Mouse (Mus musculus): Measurements from ENCODE around the gene Plekho2.

The Plekho2 gene

DNA sequence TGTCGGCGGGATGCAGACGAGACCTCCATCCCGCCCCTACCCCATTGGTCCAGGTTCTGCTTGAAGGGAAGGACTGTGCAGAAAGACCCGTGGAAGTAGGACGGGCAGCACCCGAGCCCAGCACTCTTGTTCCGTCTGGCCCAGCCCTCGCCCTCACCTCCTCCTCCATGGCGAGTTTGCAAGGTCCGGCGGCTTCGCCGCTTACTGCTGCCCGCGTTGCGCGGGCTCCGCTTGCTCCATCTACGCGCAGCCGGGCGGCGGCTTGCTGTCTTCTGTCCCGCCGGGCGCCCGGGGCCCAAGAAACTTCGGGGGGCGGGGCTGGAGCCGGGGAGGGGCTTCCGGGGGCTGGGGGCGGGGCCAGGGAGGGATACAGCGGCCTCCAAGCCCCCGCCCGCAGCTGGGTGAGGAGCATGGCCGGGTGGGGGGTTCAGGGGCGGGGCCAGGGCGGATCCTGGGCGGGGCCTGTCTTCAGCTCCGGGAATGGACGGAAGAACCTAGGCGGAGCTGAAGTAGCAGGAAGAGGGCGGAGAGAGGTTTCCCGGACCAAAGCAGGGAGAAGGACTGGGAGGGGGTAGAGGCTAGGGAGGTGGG lies at the start of gene Plekho2:
Gene Plekho2, minus strand, starts transcription at position 260 of the 591 bp plus-strand sequence.
- DNase-seq (ENCODE audit: low spot score in 2 of 2) = peak; percentile 85 to 87

DNA sequence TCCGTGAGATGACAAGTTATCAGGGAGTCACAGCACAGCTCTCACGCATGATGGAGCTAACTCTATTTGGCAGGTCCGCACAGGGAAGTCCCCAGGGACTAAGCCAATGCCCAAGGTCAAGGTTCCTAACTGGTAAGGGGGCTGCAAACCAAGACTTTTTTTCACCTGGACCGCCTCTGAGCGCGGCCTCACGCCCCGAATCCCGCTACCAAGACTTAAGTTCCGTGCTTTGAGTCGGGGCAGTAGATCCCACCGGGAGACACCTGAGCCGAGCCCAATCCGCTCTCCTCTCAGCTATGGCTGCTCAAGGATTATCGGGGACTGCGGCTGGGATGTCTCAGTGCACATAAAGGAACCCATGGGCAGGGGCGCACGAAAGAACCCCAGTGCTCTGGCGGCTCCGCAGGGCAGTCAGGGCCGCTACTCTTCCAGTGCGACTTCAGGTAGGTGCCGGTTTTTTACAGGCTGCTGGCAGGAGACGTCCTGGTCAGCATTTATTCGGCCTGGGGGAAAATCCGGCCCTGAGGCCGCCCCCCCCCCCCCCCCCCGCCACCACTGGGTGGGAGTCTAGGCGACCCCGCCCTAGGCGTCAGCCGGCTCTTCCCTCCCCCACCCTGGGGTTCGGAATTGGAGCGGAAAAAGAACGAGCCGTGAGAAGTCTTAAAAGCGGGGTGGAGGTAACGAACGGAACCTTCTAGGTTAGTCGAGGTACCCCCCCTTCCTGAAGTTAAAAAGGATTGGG lies 49.4 kb upstream of the Plekho2 start, which contains the start of gene Rbpms2:
Gene Rbpms2, plus strand, starts transcription at position 624 of the 742 bp plus-strand sequence.
- DNase-seq (ENCODE audit: low spot score in 2 of 2) = no peak

DNA sequence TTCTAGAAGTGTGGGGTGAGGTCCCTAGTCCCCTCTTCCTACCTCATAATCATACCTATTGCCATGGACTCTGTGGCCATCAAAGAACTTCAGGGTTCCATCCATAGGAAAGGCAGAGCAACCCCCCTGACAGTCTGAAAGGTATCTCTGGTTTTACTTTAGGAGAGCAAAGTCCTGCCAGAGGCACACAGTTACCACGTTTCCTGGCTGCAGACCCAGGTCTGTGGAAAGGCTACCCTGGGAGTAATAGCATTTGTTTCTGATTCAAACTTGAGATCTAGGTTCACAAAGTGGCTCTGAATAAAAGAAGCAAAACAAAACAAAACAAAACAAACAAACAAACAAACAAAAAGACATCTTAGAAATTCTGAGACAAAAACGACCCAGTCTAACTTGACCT lies 44.4 kb upstream of the Plekho2 start:
- no peak for DNase-seq (ENCODE audit: low spot score in 2 of 2)

- DNase-seq (ENCODE audit: low spot score in 2 of 2) = no peak
Observed at GRCm38 (mm10) chr9:65622826-65623225, 43.0 kb upstream of the Plekho2 start.

DNA sequence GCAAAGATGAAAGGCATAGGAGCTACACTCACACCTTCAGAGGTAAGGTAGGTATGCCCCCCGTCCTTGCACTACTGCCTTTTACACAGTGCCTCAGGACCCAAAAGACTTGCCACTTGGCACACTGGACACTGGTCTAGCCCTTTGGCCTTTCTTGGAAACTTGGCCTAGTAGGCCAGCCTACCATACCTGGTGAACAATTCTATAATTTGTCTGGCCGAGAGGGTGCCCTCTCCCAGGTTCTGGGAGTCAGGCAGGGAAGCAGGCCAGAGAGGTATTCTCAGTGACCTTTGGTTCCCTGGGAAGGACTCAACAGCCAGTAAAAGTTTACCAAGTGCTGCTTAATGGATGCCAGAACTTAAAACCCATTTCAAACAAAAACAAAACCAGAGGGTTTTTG lies 41.8 kb upstream of the Plekho2 start:
- no peak for DNase-seq (ENCODE audit: low spot score in 2 of 2)

DNA sequence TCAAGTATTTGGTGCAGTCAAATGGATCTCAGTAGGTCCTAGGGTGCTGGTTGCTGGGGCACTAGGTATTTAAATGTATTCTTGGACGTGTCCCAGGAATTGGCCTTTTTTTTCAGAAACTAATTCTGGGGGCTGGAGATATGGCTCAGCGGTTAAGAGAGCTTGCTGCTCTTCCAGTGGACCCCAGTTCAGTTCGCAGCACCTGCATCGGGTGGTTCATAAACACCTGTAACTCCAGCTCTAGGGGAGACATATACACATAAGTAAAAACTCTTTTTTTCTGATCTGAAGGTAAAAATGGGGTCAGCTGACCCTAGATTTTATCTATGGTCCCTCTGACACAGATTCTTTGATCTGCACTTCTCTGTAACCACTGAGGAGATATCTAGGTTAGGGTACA lies 41.4 kb upstream of the Plekho2 start:
- DNase-seq (ENCODE audit: low spot score in 2 of 2) = no peak

- DNase-seq (ENCODE audit: low spot score in 2 of 2) = no peak
Observed at GRCm38 (mm10) chr9:65619311-65619710, 39.5 kb upstream of the Plekho2 start.

GRCm38 (mm10) chr9:65613098-65613497 lies 33.3 kb upstream of the Plekho2 start:
- no peak for DNase-seq (ENCODE audit: low spot score in 2 of 2)

DNA sequence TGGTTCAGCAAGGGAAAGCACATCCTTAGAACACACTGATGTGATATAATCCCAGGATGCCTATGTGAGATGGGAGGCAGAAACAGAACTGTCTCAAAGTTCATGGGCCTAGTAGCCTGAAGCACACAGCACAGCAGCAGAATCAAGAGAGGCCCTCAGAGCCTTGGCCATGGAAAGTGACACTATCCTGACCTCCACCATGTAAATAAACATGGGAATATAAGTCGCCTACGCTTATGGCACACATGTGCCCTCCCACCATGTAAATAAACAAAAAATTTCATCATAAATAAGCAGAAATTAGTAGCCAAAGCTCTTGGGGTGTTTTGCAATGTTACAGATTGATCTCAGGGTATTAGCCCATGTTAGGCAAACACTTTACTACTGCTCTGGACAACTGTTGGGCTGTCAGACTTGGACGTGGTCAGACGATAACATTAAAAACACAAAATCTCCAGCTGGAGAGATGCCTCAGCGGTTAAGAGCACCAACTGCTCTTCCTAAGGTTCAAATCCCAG lies 32.2 kb upstream of the Plekho2 start:
- DNase-seq (ENCODE audit: low spot score in 2 of 2) = no peak

DNA sequence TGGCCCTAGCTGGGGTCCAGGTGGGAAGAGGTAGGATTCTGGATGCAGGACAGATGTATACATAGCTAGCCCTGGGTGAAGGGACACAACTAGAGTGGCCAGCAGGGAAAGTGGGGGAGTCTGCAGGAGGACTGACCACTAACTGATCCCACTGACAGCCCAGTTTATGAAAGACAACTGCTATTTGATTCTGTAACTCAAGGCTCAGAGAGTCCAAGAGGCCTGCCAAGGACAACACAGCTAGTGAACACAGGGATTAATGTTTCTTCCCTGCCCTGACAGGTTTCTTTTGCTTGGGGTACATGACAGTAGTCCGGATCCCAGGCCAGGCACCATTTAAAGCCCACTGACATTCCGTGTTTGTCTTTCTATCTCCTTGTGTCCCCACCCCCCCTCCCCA lies 27.3 kb upstream of the Plekho2 start:
- DNase-seq (ENCODE audit: low spot score in 2 of 2) = no peak

DNA sequence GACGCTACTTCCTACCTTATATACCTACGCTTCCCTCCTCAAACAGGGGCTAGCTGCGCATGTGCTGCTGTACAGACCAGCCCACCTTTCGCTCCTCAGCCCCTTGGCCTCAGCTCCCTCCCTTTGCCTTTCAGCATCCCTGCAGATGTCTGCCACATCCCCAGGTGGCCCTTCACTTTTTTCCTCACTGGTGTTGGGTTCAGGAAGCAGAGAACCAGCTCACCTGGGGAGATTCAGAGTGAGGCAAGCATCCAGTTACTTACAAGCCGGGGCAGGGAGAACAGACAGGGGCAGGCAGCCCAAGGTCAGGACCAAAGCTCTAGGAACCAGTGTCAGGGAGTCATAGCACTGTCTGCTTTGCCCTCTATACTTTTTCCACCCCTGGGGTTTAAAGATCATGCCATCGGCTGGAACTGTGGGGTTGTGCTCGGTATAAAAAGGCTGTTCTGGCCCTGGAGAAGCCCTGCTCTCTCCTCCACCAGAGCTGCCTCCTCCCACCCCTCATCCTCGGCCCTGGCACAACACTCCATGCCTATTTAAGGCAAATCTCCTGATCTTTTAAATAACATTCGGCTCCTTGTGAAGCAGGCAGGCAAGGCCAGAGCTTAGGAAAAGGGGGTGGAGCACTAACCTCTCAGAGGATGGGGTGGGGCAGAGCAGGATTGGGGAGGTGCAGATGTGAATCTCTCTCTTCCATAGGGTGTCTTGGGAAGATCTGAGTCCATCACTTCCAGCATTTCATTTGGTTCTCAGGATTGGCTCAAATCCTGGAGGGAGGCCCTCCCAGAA lies 26.7 kb upstream of the Plekho2 start:
- DNase-seq (ENCODE audit: low spot score in 2 of 2) = no peak

DNA sequence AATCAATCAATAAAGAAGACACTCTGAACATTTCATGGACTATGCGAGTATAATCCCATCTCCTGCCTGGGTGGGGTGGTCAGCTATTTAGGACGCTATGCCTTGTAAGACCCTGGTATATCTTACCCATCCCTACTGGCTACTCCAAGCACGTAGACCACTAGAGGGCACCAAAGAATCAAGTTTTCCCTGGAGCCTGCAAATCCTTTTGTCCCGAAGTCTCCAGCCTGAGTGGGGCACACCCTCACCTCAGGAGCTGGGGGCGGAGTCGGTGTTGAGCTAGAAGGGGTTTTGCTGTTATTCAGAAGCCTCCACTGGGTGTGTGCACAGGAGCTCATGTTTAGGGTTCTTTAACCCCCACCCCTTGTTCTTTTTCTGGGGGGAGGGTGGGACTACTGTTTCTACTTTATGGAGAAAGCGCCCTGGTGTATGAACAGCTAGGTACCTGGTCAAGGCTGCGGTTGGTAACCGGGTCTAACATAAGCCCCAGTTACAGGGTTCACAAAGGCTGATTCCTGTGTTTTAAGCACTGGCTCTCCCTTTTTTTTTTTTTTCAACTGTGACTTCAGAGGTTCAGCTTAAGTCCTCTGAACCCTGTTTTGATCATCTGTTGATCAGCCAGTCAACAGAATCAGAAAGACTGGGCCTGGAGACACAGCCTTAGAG lies 25.8 kb upstream of the Plekho2 start:
- no peak for DNase-seq (ENCODE audit: low spot score in 2 of 2)

GRCm38 (mm10) chr9:65603401-65604102 lies 23.7 kb upstream of the Plekho2 start:
- DNase-seq (ENCODE audit: low spot score in 2 of 2) = no peak

DNA sequence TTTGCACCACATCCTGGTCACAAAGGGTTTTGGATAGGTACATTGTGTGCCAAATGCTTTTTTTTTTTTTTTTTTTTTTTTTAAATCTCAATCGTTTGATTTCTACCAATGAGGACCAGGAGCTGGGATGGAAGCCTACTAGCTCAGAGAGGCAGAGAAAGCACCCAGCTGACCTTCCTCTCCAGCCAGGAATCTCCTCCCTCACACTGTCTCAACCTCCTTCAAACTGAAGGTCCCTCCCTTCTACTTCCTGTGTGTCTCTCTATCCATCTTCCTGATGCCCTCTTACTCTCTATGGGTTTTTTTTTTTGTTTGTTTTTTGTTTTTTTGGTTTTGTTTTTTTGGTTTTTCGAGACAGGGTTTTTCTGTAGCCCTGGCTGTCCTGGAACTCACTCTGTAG lies 21.1 kb upstream of the Plekho2 start:
- DNase-seq (ENCODE audit: low spot score in 2 of 2) = no peak

- DNase-seq (ENCODE audit: low spot score in 2 of 2) = no peak
Observed at GRCm38 (mm10) chr9:65598765-65599249, 19.0 kb upstream of the Plekho2 start.

DNA sequence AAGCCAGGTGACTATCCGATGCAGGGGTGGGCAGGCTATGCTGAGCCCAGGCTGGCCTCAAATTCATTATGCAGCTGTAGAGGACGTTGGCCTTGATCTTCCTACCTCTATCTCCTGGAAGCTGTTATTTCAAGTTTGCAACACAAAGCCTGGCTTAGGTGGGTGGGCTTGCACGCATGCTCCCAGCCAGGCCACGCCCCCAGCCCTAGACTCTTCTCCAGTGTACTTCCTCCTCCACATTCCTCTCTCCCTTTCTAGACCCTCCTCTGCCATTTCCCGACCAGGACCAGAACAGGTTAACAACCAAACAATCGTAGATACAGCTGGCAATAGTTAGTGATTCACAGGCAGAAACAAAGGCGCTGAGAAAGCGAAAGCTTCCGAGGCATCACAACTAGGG lies 13.8 kb upstream of the Plekho2 start:
- no peak for DNase-seq (ENCODE audit: low spot score in 2 of 2)

DNA sequence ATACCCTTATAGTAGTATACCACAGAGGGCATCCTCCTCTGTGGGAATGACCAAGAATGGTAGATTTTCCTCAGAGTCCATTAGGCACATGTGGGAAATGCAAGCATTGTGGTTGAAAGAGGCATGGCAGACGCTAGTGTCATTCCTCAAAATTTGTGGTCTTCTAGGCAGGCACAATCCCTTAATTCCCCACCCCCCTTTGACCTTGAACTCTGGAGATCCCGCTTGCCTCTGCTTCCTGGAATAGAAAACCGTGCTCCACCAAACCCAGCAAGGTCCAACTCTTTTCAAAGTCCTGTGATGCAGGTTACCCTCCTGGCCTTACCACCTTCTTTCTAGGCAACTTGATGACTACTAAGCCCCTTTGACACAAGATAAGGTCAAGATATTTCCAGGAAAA lies 12.9 kb upstream of the Plekho2 start:
- DNase-seq (ENCODE audit: low spot score in 2 of 2) = no peak

DNA sequence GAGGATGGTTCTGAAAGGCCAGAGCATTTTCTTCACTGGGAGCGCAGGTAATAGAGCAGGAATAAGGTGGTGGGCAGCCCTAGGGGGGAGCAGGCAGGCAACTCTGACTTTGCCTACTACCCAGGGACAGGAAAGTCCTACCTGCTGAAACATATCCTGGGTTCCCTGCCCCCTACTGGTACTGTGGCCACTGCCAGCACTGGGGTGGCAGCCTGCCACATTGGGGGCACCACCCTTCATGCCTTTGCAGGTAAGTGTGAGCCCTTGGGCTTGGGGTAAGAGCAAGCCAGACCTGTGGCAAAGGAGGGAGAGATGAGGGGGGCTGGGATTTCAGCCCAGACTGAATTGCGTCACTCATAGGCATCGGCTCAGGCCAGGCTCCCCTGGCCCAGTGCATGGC lies 9.3 kb upstream of the Plekho2 start:
- no peak for DNase-seq (ENCODE audit: low spot score in 2 of 2)

GRCm38 (mm10) chr9:65587573-65588358 lies 7.9 kb upstream of the Plekho2 start:
- DNase-seq (ENCODE audit: low spot score in 2 of 2) = peak; percentile 32 to 42

GRCm38 (mm10) chr9:65587270-65587572 lies 7.4 kb upstream of the Plekho2 start:
- DNase-seq (ENCODE audit: low spot score in 2 of 2) = no peak
